Mouse (Mus musculus): ENCODE measurements at regions not wholly inside any gene's neighbourhood (a gene's known extent, or its start where the extent isn't known, plus 50 kb on each side); places are given as distances from the start of the nearest gene placed in this dataset.

GRCm38 (mm10) chr7:83251995-83252563 is 332.6 kb upstream of the Tmc3 start:
- Histone ChIP-seq H3K4me2 (no peak overlapping the region), H3K9me3 (no peaks in the 10 kb centered on the region), H3K9ac (no peak overlapping the region), H3K4me3 (no peak overlapping the region), H3K4me1 (no peaks in the 10 kb centered on the region), H3K27me3 (replicated peaks) (no peaks in the 10 kb centered on the region), H3K27ac (no peak overlapping the region), H3K36me3 (replicated peaks) (no peaks in the 10 kb centered on the region)
- WGBS = 91% methylated on average over 8 of the region's 8 CpGs
- no peak for ATAC-seq (replicated peaks)

DNA sequence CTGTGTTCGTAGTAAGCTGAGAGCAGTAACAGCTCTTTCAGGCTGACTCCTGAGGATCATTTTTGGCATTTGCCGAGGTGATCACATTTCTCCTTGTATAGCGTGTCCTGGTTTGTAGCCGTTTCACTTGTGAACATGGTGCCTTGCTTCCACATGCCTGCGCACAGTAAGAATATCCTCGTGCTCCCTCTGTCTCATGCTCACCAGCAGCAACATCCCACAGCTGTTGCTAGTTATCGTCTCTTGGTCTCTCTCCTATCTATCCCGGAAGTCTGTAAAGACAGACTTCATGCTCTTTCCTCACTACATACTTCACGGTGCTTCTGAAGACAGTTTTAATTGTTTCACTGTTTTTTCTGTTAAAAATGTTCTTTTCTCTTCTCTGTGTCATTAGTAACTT is 331.7 kb upstream of the Tmc3 start:
- ATAC-seq (replicated peaks) = no peak
- H3K36me3 ChIP-seq (replicated peaks) = no peaks in the 10 kb centered on the region
- no peak overlapping the region for H3K9ac ChIP-seq
- H3K4me3 ChIP-seq = no peak overlapping the region
- no peak overlapping the region for H3K27ac ChIP-seq
- H3K4me1 ChIP-seq = no peaks in the 10 kb centered on the region
- no peak overlapping the region for H3K4me2 ChIP-seq
- H3K27me3 ChIP-seq (replicated peaks) = no peaks in the 10 kb centered on the region
- H3K9me3 ChIP-seq = no peaks in the 10 kb centered on the region
- WGBS = 89% methylated on average over 9 of the region's 9 CpGs

DNA sequence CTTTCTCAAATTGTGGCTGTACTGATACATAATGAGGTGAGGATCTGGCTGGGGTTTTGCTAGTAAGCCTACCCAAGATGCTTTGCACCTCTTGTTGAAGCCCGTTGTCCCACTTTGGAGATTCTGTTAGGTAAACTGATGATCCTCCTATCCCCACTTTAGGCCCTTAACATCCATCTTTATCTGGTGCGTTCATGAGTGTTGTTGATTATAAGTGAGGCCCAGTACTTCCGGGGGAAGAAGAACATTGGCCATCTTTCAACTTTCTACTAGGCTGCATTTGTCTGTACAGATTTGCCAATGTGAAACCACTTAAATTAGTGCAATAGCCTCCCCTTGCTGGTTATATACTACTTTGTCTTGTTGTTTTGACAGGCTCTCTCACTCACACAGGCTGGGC is 331.3 kb upstream of the Tmc3 start:
- Histone ChIP-seq H3K27me3 (replicated peaks) (no peaks in the 10 kb centered on the region), H3K4me2 (no peak overlapping the region), H3K4me1 (no peaks in the 10 kb centered on the region), H3K27ac (no peak overlapping the region), H3K9ac (no peak overlapping the region), H3K4me3 (no peak overlapping the region), H3K9me3 (no peaks in the 10 kb centered on the region), H3K36me3 (replicated peaks) (no peaks in the 10 kb centered on the region)
- ATAC-seq (replicated peaks) = no peak
- WGBS = 97% methylated on average over 3 of the region's 3 CpGs

GRCm38 (mm10) chr7:83254411-83254810 is 330.3 kb upstream of the Tmc3 start:
- H3K4me3 ChIP-seq = no peak overlapping the region
- 88% methylated on average over 4 of the region's 4 CpGs for WGBS
- no peaks in the 10 kb centered on the region for H3K9me3 ChIP-seq
- ATAC-seq (replicated peaks) = no peak
- no peaks in the 10 kb centered on the region for H3K4me1 ChIP-seq
- H3K36me3 ChIP-seq (replicated peaks) = no peaks in the 10 kb centered on the region
- H3K27me3 ChIP-seq (replicated peaks) = no peaks in the 10 kb centered on the region
- H3K9ac ChIP-seq = no peak overlapping the region
- no peak overlapping the region for H3K4me2 ChIP-seq
- H3K27ac ChIP-seq = no peak overlapping the region

GRCm38 (mm10) chr7:83256236-83256784 is 328.4 kb upstream of the Tmc3 start:
- H3K9ac ChIP-seq = no peak overlapping the region
- WGBS = 79% methylated on average over 6 of the region's 6 CpGs

GRCm38 (mm10) chr7:83258363-83258916 is 326.3 kb upstream of the Tmc3 start:
- Histone ChIP-seq H3K4me3 (no peak overlapping the region), H3K36me3 (replicated peaks) (no peaks in the 10 kb centered on the region), H3K4me2 (no peak overlapping the region), H3K27me3 (replicated peaks) (no peaks in the 10 kb centered on the region), H3K4me1 (no peaks in the 10 kb centered on the region), H3K9me3 (no peaks in the 10 kb centered on the region), H3K9ac (no peak overlapping the region), H3K27ac (no peak overlapping the region)
- ATAC-seq (replicated peaks) = no peak
- 36% methylated on average over 2 of the region's 2 CpGs for WGBS

More at GRCm38 (mm10) chr7:83256236-83256784, 328.4 kb upstream of the Tmc3 start:
- no peak overlapping the region for H3K4me3 ChIP-seq
- H3K36me3 ChIP-seq (replicated peaks) = no peaks in the 10 kb centered on the region
- H3K9me3 ChIP-seq = no peaks in the 10 kb centered on the region
- no peak for ATAC-seq (replicated peaks)
- H3K27me3 ChIP-seq (replicated peaks) = no peaks in the 10 kb centered on the region
- H3K4me1 ChIP-seq = no peaks in the 10 kb centered on the region
- H3K27ac ChIP-seq = no peak overlapping the region
- H3K4me2 ChIP-seq = no peak overlapping the region

DNA sequence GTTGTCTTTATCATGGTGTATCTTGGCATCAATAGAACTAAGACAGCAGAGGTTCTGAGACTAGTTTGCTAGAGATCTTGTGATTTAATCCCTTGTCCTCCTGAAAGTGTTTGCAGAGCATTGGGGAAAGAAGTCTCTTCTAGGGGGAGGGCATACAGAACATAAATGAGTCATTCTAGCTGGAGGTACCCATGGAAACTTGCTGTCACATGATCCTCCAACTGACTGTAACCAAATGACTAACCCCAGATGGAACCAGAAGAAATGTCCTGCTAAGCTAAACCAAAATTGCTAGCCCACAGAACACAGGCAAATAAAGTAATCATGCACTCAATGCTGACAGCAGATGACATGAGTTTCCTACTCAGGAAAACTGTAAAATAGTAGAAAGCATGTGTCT is 323.2 kb upstream of the Tmc3 start:
- Histone ChIP-seq H3K4me3 (no peak overlapping the region), H3K4me1 (no peaks in the 10 kb centered on the region), H3K27ac (no peak overlapping the region), H3K9me3 (no peaks in the 10 kb centered on the region), H3K36me3 (replicated peaks) (no peaks in the 10 kb centered on the region), H3K27me3 (replicated peaks) (no peaks in the 10 kb centered on the region), H3K9ac (no peak overlapping the region), H3K4me2 (no peak overlapping the region)
- no peak for ATAC-seq (replicated peaks)

DNA sequence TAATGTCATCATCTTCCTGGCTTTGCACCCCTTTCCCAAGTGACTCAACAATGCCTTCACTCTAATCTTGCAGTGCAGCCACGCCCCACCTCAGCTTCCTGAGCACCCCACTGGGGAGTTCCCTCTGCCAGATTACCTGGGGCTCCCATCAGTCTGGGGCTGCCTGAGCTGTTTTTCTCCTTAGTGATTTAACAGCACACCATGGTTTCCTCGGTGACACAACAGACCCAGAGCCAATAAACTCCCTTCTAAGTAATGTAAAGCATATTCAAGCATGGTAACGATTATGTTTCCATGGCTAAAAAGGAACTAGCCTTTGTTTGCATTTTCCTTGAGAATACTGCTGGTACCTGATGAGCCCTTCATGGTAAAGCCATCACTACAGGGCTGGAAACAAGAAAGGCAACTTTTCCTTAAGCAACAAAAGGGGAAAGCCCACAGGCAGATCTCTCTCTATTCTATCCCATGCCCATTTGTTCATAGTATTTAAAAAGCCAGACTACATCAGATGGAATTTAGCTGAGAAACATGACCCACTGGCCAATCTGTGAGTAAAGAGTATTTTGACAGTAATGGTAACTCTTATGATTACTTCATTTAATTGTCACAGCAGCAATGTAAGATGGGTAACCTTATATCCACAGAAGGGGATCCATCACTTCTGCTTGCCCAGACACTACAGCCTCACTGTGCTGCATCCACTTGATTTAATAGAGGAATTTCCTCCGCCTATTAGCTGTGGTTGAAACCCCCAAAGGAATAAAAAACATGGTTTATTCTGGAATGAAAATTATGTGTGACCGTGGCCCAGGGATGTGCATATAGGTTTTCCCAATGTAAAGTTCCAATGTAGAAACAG is 294.6 kb upstream of the Tmc3 start:
- no peak overlapping the region for H3K4me3 ChIP-seq
- no peak overlapping the region for H3K4me2 ChIP-seq
- H3K27me3 ChIP-seq (replicated peaks) = no peaks in the 10 kb centered on the region
- H3K9ac ChIP-seq = no peak overlapping the region
- 0 out of 2 replicates have a peak, but pooled peaks cover 7% of the 10 kb centered on the region for H3K4me1 ChIP-seq
- H3K27ac ChIP-seq = no peak overlapping the region
- H3K36me3 ChIP-seq (replicated peaks) = no peaks in the 10 kb centered on the region
- H3K9me3 ChIP-seq = no peaks in the 10 kb centered on the region
- 36% methylated on average over 5 of the region's 5 CpGs for WGBS
- no peak for ATAC-seq (replicated peaks)

DNA sequence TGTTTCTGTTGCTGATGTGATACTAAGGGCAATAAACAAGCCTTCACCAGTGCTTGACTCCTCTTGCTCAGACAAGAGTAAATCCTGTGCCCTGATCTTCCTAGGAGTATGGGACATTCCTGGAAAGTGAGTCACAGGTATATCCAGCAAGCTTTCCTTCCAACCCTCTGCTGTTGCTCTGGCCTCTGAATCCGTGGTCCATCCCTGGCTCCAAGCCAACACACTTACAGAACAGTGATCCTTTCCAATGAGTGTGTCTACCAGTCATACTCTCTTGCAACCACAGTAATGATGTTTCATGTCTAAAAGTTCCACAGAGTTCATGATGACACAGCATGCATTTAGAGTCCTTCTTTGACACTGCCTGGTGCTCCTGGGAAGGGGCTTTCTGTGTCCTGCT is 277.6 kb upstream of the Tmc3 start:
- no peak overlapping the region for H3K27ac ChIP-seq
- no peaks in the 10 kb centered on the region for H3K4me1 ChIP-seq
- no peaks in the 10 kb centered on the region for H3K36me3 ChIP-seq (replicated peaks)
- no peak overlapping the region for H3K9ac ChIP-seq
- whole genome bisulfite sequencing = 66% methylated on average over 1 of the region's 1 CpGs
- ATAC-seq (replicated peaks) = no peak
- H3K4me3 ChIP-seq = no peak overlapping the region
- H3K27me3 ChIP-seq (replicated peaks) = no peaks in the 10 kb centered on the region
- no peak overlapping the region for H3K4me2 ChIP-seq
- no peaks in the 10 kb centered on the region for H3K9me3 ChIP-seq

- no peak for ATAC-seq (replicated peaks)
- H3K9me3 ChIP-seq = no peaks in the 10 kb centered on the region
- no peak overlapping the region for H3K4me3 ChIP-seq
- no peaks in the 10 kb centered on the region for H3K36me3 ChIP-seq (replicated peaks)
- no peak overlapping the region for H3K4me2 ChIP-seq
- H3K27ac ChIP-seq = no peak overlapping the region
- no peak overlapping the region for H3K9ac ChIP-seq
- H3K4me1 ChIP-seq = no peaks in the 10 kb centered on the region
- WGBS = 81% methylated on average over 4 of the region's 4 CpGs
- H3K27me3 ChIP-seq (replicated peaks) = no peaks in the 10 kb centered on the region
These were observed 272.6 kb upstream of the Tmc3 start for GRCm38 (mm10) chr7:83312172-83312571.

DNA sequence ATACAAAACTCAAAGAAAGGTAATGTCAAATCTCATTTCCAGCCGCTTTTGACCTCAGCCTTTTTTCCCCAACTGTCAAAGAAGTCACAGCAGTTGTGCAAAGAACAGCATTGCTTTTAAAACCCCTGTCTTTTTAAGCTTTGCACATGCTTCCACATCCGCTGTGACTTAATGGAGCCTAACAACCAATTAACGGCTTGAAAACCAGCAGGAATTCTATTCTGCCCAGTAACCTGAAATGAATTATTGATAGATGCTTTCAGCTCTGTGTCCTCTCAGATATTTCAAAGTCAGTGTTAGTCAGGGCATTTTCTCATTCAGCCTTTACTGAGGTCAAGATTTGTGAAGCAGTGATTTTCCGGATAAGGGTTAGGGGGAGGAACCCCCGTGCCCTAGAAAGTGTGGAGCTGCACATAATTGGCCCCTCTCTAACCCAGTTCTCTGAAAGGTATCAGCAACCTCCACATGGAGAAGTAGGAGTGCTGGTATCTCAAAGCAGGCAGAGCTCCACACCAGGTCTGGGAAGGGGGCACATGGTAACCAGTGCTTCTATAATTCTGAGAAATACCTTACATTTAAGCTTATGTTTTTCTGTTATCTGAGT is 254.8 kb upstream of the Tmc3 start:
- ATAC-seq (replicated peaks) = peak; percentile 91
- WGBS = 29% methylated on average over 5 of the region's 5 CpGs

GRCm38 (mm10) chr7:83347103-83347754 is 237.5 kb upstream of the Tmc3 start:
- H3K27me3 ChIP-seq (replicated peaks) = no peaks in the 10 kb centered on the region
- no peak overlapping the region for H3K4me3 ChIP-seq
- 78% methylated on average over 5 of the region's 5 CpGs for WGBS
- no peaks in the 10 kb centered on the region for H3K36me3 ChIP-seq (replicated peaks)
- no peak overlapping the region for H3K4me2 ChIP-seq
- no peaks in the 10 kb centered on the region for H3K4me1 ChIP-seq
- H3K27ac ChIP-seq = no peak overlapping the region
- H3K9ac ChIP-seq = no peak overlapping the region
- no peaks in the 10 kb centered on the region for H3K9me3 ChIP-seq
- ATAC-seq (replicated peaks) = no peak

More for the DNA sequence above, 254.8 kb upstream of the Tmc3 start:
- Histone ChIP-seq H3K27me3 (replicated peaks) (no peaks in the 10 kb centered on the region), H3K36me3 (replicated peaks) (no peaks in the 10 kb centered on the region), H3K9me3 (no peaks in the 10 kb centered on the region), H3K4me2 (no peak overlapping the region), H3K4me1 (peaks cover 7% of the 10 kb centered on the region; the same call in 1 of the 2 replicates), H3K27ac (peak overlapping the region; percentile 68), H3K4me3 (no peak overlapping the region), H3K9ac (no peak overlapping the region)
